Mouse (Mus musculus) lung, embryonic 16.5 days (tissue): Measurements from ENCODE around the gene Poldip2. TPM values are rescaled to one million over a fixed set of nuclear protein-coding genes. Genes with fewer than 3 reads are reported as not detected.
"Not testable (repeated sequence)": the region's sequence is repeated elsewhere in the genome, so short reads cannot be mapped to it uniquely, and the experiment has no call there.

Source experiments
- ATAC-seq: fragments of 200-750 bp; cut with Nextera tagmentation; 2 replicates; pipeline ENCODE4 v1.8.0; 2017; ENCODE audit warnings: low read depth, mild to moderate bottlenecking, moderate library complexity
- H3K27ac ChIP-seq: fragments of 300-500 bp; sonication (generic); 2 replicates; pipeline ENCODE4 v1.5.1; 2014; ENCODE audit warnings: mild to moderate bottlenecking, control low read depth, low read length
- H3K27me3 ChIP-seq: fragments of 300-500 bp; sonication (generic); 2 replicates; pipeline ENCODE4 v1.6.1; 2014; ENCODE audit warnings: low read depth, low read length, mixed read lengths; ENCODE audit not compliant: control insufficient read depth, insufficient read depth
- H3K36me3 ChIP-seq: fragments of 300-500 bp; sonication (generic); 2 replicates; pipeline ENCODE4 v1.6.1; 2014; ENCODE audit warnings: low read length; ENCODE audit not compliant: control insufficient read depth, insufficient read depth
- H3K4me1 ChIP-seq: fragments of 300-500 bp; sonication (generic); replicated peaks from 2 replicates; pipeline ENCODE4 v1.6.1; 2014; ENCODE audit warnings: low read length, mixed read lengths; ENCODE audit not compliant: control insufficient read depth, insufficient read depth
- H3K4me2 ChIP-seq: fragments of 300-500 bp; sonication (generic); 2 replicates; pipeline ENCODE4 v1.6.1; 2014; ENCODE audit warnings: low read depth, low read length, control low read depth
- H3K4me3 ChIP-seq: fragments of 300-500 bp; sonication (generic); 2 replicates; pipeline ENCODE4 v1.5.1; 2014; ENCODE audit warnings: mild to moderate bottlenecking, low read length, control low read depth
- H3K9ac ChIP-seq: fragments of 300-500 bp; sonication (generic); 2 replicates; pipeline ENCODE4 v1.6.1; 2014; ENCODE audit warnings: low read length, control low read depth
- H3K9me3 ChIP-seq: fragments of 300-500 bp; sonication (generic); 2 replicates; pipeline ENCODE4 v1.6.1; 2016; ENCODE audit warnings: low read length; ENCODE audit not compliant: control insufficient read depth
- WGBS: fragments of 180-500 bp; shearing (Covaris S2); extraction: QIAGEN DNeasy Blood & Tissue Kit; methylation state at CpG from one replicate; pipeline ENCODE4 v1.1.7; 2014; 5-methylcytosine and 5-hydroxymethylcytosine counted together
- polyA plus RNA-seq: library from polyadenylated mRNA; unstranded; fragments of >200 nt; fragmentation: Nextera tagmentation; extraction: Ambion mirVana; gene quantifications from 2 replicates; pipeline ENCODE4 v1.2.1, GENCODE M21; 2015

Poldip2 gene
- polyA plus RNA-seq, 1 experiment from 2014 or later = 142 TPM

GRCm38 (mm10) chr11:78518931-78519330 is 6.9 kb downstream of the Poldip2 start:
- no peak for ATAC-seq
- no peak overlapping the region for H3K4me3 ChIP-seq
- 90% methylated on average over 10 of the region's 10 CpGs for WGBS
- no peaks in the 10 kb centered on the region for H3K4me1 ChIP-seq
- no peaks in the 10 kb centered on the region for H3K9me3 ChIP-seq
- no peak overlapping the region for H3K9ac ChIP-seq
- no peaks in the 10 kb centered on the region for H3K27me3 ChIP-seq
- H3K4me2 ChIP-seq = no peak overlapping the region
- H3K36me3 ChIP-seq = peaks cover 66% of the 10 kb centered on the region
- H3K27ac ChIP-seq = no peak overlapping the region

DNA sequence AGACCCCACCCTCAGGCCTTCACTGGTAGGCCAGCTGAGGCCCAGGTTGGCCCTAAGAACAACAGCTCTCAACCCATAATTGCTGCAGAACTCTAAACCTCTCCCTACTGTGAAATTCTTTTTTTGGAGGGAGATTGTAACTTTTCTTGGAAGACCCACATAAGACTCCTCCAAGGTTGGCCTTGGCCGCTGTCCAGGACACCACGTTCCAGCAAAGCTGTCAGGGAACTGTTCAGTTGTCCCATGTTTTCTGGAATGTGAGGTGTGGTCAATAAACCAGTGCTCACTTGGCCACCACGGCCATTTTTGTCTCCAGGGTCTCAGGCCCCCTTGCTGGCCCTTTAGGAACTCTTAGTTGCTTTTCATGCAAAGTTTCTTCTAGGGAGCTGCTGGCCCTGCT is 9.9 kb downstream of the Poldip2 start:
- Histone ChIP-seq H3K4me1 (0 out of 2 replicates have a peak, but pooled peaks cover 2% of the 10 kb centered on the region), H3K9me3 (no peaks in the 10 kb centered on the region), H3K4me3 (no peak overlapping the region), H3K27ac (no peak overlapping the region), H3K9ac (no peak overlapping the region), H3K36me3 (peaks cover 69% of the 10 kb centered on the region), H3K4me2 (no peak overlapping the region), H3K27me3 (no peaks in the 10 kb centered on the region)
- WGBS = 74% methylated on average over 3 of the region's 3 CpGs
- no peak for ATAC-seq

- no peak overlapping the region for H3K9ac ChIP-seq
- H3K4me2 ChIP-seq = no peak overlapping the region
- H3K9me3 ChIP-seq = no peaks in the 10 kb centered on the region
- no peak overlapping the region for H3K27ac ChIP-seq
- H3K4me1 ChIP-seq = 0 out of 2 replicates have a peak, but pooled peaks cover 2% of the 10 kb centered on the region
- peaks cover 74% of the 10 kb centered on the region for H3K36me3 ChIP-seq
- WGBS = 84% methylated on average over 1 of the region's 1 CpGs
- no peaks in the 10 kb centered on the region for H3K27me3 ChIP-seq
- no peak overlapping the region for H3K4me3 ChIP-seq
- ATAC-seq = no peak
Observed at GRCm38 (mm10) chr11:78522481-78522997, 10.5 kb downstream of the Poldip2 start.

GRCm38 (mm10) chr11:78523241-78523955 is 11.4 kb downstream of the Poldip2 start:
- H3K9me3 ChIP-seq = no peaks in the 10 kb centered on the region
- no peak overlapping the region for H3K9ac ChIP-seq
- H3K27me3 ChIP-seq = no peaks in the 10 kb centered on the region

GRCm38 (mm10) chr11:78524838-78525237 is 12.8 kb downstream of the Poldip2 start:
- H3K27ac ChIP-seq = peak overlapping the region; percentile 43
- peak; percentile 44 for ATAC-seq
- H3K27me3 ChIP-seq = no peaks in the 10 kb centered on the region
- no peaks in the 10 kb centered on the region for H3K9me3 ChIP-seq
- 0 out of 2 replicates have a peak, but pooled peaks cover 2% of the 10 kb centered on the region for H3K4me1 ChIP-seq
- H3K9ac ChIP-seq = no peak overlapping the region
- H3K36me3 ChIP-seq = peaks cover 80% of the 10 kb centered on the region
- no peak overlapping the region for H3K4me2 ChIP-seq
- 45% methylated on average over 2 of the region's 2 CpGs for WGBS
- no peak overlapping the region for H3K4me3 ChIP-seq

More at GRCm38 (mm10) chr11:78523241-78523955, 11.4 kb downstream of the Poldip2 start:
- Histone ChIP-seq H3K27ac (no peak overlapping the region), H3K4me1 (0 out of 2 replicates have a peak, but pooled peaks cover 2% of the 10 kb centered on the region), H3K4me2 (no peak overlapping the region), H3K4me3 (no peak overlapping the region), H3K36me3 (peaks cover 73% of the 10 kb centered on the region)
- ATAC-seq = no peak
- WGBS = 68% methylated on average over 9 of the region's 9 CpGs

- Histone ChIP-seq H3K9ac (no peak overlapping the region), H3K4me2 (no peak overlapping the region), H3K4me3 (no peak overlapping the region), H3K27ac (no peak overlapping the region), H3K9me3 (no peaks in the 10 kb centered on the region), H3K36me3 (peaks cover 51% of the 10 kb centered on the region), H3K27me3 (no peaks in the 10 kb centered on the region), H3K4me1 (peaks cover 4% of the 10 kb centered on the region; the same call in 1 of the 2 replicates)
- WGBS = 89% methylated on average over 9 of the region's 9 CpGs
- no peak for ATAC-seq
Observed at GRCm38 (mm10) chr11:78528714-78529113, 16.7 kb downstream of the Poldip2 start.

DNA sequence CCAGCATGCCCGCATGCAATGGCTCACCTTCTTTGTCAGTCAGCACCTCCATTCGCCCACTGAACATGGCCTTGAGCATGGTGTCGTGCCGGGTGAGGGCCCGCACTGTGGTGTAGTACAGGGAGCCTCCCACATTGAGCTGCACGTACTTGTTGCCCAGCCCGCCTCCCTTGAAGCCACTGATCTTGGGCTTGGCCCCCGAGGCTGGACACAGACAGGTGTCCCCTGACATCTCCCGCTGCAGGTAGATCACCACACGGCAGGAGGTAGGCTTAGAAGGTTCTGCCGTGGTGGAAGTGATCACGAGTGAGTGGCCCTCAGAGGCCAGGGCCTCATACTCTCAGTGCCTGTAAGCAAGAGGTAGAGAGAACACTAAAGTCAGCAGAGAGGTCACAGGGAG is 18.0 kb downstream of the Poldip2 start:
- Histone ChIP-seq H3K4me3 (no peak overlapping the region), H3K9ac (no peak overlapping the region), H3K4me2 (no peak overlapping the region), H3K27me3 (no peaks in the 10 kb centered on the region), H3K4me1 (peaks cover 9% of the 10 kb centered on the region), H3K27ac (no peak overlapping the region), H3K36me3 (peaks cover 39% of the 10 kb centered on the region), H3K9me3 (no peaks in the 10 kb centered on the region)
- 88% methylated on average over 12 of the region's 12 CpGs for WGBS
- ATAC-seq = no peak

- Histone ChIP-seq H3K27me3 (no peaks in the 10 kb centered on the region), H3K4me3 (no peak overlapping the region), H3K9ac (no peak overlapping the region), H3K4me1 (peaks cover 12% of the 10 kb centered on the region), H3K4me2 (0 out of 2 replicates have a peak overlapping the region, but pooled peaks have one; percentile 22), H3K9me3 (no peaks in the 10 kb centered on the region), H3K27ac (peak overlapping the region; percentile 78), H3K36me3 (peaks cover 33% of the 10 kb centered on the region)
- 44% methylated on average over 6 of the region's 6 CpGs for WGBS
- no peak for ATAC-seq
Observed at GRCm38 (mm10) chr11:78531046-78531445, 19.1 kb downstream of the Poldip2 start.

DNA sequence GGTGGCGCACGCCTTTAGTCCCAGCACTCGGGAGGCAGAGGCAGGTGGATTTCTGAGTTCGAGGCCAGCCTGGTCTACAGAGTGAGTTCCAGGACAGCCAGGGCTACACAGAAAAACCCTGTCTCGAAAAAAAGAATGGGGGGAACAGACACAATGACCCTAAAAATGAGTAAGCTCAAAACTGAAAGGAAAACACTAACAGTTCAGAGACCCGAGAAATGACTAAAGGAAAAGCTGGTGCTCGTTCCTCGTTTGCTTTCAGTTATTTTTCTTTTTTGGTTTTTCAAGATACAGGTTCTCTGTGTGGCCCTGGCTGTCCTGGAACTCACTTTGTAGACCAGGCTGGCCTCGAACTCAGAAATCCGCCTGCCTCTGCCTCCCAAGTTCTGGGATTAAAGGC is 19.5 kb downstream of the Poldip2 start:
- not testable (repeated sequence) for H3K4me3 ChIP-seq, H3K9ac ChIP-seq, ATAC-seq, H3K27me3 ChIP-seq, H3K9me3 ChIP-seq, H3K4me2 ChIP-seq
- peaks cover 28% of the 10 kb centered on the region for H3K36me3 ChIP-seq
- H3K27ac ChIP-seq = peak overlapping the region; percentile 56
- 90% methylated on average over 10 of the region's 10 CpGs for WGBS
- peaks cover 12% of the 10 kb centered on the region for H3K4me1 ChIP-seq
